Mouse (Mus musculus): ENCODE data around the gene Clasrp.

Clasrp gene

GRCm38 (mm10) chr7:19532240-19532639 lies 72.0 kb downstream of the Clasrp start:
- DNase-seq (ENCODE audit: low spot score): no peak

- DNase-seq (ENCODE audit: low spot score): no peak
Observed at GRCm38 (mm10) chr7:19531077-19531476, 73.2 kb downstream of the Clasrp start.
